Mouse (Mus musculus) mouse embryonic stem cell (cell line): ENCODE data around the gene Akap6.
"Not testable (repeated sequence)": the region's sequence is repeated elsewhere in the genome, so short reads cannot be mapped to it uniquely, and the experiment has no call there.

Source experiments
- in situ Hi-C, 2 experiments: fragments of 300-500 bp; cut with MboI; formaldehyde crosslinking; loops; 1 replicate in 1 of 2; 3 replicates in 1 of 2; pipeline ENCODE4 v1.14.3; 2019 to 2020; ENCODE audit warnings: low sequenced_read_pairs in 2 of 2, low pct_unique_long_range_greater_than_20kb in 1 of 2, mixed read lengths in 1 of 2; ENCODE audit not compliant: unreplicated experiment in 1 of 2

Gene Akap6

DNA sequence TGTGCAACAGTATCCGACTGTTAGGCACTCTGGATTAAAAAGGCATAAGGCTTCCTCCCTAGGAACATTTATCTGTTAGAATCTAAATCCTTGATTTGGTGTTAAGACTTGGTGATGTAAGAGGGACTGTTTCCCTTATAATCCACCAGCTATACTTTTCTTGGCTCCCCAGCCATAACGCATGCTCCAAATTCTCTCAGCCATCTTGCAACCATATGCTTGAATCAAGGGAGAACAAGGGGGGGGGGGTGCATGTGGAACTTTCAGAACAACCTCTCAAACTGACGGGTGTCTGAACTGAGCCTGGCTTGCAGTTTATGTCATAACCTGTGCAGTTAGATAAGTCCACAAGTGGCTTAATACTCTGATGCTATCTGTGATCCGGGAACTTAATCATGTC, 4.9 kb downstream of the Akap6 start:
- in situ Hi-C loops, result no loop called here

DNA sequence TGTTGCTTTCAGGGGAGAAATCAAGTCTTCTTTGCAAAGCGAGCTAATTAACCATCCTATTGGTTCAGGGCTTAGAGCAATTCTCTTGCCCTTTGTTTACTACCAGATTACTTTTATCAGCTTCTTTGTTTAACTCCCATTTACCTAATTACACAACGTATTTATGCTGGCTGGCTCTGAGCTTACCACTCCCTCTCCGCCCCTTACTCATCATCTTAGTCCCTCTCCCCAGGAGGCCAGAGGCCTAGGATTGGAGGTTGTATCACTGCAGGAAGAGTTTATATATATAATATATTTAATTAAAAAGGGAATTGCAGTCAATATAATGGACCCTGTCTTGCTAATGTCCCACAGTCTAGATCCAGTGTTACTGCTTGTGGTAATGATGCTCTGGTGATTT, 5.6 kb downstream of the Akap6 start:
- in situ Hi-C loops, result no loop called here

DNA sequence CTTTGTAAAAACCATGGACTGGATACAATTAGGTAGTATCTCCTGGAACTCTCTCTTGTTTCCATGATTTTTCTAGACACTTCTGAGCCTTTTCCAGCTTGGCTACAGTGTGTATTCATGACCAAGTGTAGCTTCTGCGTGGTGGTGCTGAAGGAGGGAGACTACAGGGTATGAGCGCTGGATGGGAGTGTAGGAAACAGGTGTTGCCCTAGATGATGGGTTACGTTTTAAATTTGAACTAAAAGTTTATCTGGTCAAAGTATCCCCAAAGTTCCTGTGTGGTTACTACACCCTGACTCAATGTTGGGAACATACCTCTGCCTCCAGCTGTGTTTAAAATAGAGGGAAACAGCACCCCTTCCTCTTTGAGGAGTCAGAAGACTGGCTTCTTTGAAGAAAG, 12.2 kb downstream of the Akap6 start:
- in situ Hi-C loops, result no loop called here

DNA sequence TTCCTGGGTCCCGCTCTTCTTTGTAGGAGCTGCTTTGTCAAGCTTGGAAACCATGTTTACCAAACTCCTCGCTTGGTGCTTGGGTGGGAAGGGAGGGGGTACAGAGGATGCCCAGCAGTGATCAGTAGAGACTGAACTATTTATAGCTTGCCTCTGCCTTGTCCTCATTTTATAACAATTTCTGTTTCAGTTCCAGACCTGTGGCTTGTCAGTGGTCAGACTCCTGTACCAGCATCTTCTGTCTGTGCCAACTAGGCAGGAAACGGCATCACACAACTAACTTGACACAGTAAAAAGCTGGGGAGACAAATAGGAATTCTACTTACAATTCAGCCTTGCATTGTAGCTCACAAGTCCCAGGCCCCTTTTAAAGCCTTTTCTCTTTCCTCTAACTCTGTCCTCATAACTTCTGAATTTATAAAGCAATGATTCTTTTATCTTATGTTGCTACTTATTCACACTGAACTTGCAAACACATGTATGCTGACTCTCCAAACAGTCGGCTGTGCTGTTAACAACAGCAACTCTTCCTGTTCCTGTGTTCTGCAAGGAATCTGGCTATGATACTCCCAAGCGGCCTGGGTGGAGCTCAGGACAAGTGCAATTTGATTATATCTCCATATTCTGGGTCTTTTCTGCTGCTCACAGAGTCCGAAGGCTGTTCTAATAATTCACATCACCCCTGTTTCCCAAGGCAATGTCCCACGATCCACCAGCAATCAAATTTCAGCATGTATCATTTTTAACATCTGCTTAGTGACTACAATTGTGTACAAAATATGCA, 12.9 kb downstream of the Akap6 start:
- in situ Hi-C loops, result no loop called here

DNA sequence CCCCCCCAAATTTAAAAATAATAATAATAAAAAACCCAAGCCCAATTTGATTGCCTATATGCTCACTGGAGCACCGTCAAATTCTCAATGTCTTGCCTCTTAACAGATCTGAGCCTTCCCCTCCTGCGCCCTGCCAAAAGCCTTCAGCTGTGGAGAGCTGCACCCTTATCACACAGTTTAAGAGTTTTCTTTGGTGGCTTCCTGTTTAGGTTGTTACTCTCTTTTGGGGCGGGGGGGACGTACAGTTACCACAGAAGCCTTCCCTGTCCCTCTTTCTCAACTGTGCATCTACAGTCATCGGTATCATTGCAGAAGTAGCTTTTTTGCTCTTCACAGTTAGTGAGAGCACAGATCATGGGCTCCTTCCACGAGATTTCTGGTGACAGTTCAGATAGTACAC, 19.2 kb downstream of the Akap6 start:
- in situ Hi-C loops, result no loop called here

DNA sequence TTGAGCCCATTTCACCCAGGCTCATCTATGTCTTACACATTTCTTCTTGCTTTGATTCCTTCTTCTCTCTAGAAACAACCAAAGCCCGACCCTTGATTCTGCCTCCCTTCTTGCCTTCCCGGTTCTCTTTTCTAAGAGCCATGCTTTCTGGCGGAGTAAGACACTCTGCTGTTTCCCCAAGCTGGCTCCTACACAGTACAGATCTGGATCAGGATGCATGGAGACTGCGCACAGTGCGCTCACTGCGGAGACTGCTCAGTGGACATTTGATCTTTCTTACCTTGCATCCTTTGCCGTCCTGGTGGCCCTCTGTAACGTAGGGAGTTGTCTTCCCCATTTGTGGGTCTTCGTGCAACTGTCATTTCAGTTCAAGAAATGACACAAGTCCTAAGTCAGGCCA, 20.0 kb downstream of the Akap6 start:
- in situ Hi-C loops, result no loop called here

DNA sequence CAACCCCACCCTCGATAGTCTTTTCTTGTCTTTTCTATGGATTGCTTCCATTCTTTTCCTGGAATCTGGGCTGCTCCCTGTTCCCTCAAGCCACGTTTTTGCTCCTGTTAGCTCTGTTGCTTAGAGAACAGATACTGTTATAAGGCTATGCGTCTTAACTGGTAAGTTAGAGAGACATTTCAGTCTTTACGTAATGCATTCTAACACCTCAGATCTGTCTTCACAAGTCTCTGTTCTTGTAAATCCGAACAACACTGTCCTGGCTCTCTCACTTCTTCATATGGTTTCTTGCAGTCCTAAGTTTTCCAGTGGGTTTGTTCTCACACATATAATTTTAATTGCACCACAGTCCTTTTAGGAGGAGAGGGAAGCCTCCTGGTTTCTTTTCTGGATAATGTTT, 20.5 kb downstream of the Akap6 start:
- in situ Hi-C loops, result no loop called here

DNA sequence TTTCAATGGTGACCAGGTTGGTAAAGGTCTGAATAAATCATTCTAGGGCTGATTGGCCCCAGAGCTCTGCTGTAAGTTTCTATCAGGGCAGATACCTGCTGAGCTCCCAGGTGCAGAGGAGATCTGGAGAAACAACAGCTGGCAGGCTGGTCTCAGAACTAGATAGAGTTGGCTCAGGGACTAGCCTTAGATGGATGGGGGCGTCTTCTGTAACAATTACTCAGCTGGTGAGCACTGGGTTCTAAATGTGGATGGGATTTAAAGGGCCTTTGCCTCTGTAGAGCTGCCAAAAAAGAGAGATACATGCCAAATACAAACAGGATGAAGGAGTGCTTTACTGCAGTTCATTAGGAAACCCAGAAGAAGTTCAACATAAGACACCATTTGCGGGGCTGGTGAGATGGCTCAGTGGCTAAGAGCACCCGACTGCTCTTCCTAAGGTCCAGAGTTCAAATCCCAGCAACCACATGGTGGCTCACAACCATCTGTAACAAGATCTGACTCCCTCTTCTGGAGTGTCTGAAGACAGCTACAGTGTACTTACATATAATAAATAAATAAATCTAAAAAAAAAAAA, 24.9 kb downstream of the Akap6 start:
- in situ Hi-C loops, result not testable (repeated sequence)

DNA sequence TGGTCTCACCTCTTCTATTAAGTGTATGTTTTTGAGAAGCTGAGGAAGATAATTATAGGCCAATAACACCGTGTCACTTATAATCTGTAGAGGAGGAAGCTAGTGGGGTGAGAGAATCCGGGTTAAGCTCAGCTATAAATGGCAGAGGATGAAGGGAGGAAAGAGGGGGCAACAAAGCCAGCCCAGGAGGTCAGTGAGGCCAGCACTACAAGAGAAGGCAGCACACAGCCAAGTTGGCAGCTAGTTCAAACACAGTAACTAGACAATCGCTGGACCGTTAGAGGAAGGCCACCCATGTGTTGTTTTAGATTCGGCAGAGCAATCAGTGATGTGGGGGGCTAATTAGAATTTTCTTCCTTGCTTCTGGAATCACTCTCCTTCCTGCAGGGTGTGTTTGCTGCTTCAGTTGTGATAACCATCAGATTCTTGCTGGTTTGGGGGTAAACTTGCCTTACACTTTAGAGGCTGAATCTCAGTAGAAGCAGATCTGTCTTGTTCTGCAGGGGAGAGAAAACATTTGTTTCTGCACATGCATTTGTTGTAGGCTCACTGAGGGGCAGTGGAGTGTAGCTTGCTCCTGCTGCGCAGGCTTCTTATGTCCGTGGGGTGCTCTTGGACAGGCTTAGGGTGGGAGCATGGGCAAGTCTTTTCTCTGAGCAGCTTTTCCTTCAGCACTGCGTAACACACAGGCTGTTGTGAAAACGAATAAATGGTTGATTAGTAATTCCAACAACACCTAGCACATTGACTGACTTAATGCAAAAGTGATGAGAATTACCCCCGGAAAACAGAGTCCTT, 27.4 kb downstream of the Akap6 start:
- in situ Hi-C loops, result no loop called here

DNA sequence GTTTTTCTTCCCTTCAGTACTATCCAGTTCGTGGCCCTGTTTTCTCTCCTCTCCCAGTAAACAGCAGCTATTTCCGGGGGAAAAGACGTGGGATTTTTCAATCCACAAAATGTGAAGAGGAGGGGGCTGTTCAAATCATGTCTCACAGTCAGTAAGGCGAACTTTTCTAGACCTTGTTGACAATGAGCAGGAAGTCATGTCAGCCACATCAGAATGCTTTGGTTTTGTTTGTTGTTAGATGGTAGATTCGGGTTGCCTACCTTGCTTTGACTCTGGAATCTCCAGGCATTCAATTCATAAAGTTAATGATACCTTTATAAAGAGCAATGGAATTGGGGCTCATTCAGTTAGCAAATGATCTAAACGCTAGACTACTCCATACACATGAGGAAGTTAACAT, 30.2 kb downstream of the Akap6 start:
- in situ Hi-C loops, result no loop called here

DNA sequence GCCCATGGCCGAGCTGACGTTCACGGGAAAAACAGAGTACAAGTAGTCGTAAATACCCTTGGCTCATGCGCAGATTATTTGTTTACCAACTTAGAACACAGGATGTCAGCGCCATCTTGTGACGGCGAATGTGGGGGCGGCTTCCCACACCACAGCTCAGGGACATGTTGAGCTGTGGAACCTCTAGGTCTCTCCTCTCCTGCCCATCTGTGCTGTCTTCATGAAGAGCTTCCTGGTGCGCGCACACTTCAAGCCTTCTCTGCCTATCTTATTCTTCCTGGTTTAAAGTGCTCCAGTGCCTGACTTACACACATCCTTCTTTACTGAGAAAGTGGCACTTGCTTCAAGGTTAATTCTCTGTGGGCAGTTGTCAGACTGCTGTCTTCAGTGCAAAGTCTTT, 36.0 kb downstream of the Akap6 start:
- in situ Hi-C loops, result not testable (repeated sequence)

DNA sequence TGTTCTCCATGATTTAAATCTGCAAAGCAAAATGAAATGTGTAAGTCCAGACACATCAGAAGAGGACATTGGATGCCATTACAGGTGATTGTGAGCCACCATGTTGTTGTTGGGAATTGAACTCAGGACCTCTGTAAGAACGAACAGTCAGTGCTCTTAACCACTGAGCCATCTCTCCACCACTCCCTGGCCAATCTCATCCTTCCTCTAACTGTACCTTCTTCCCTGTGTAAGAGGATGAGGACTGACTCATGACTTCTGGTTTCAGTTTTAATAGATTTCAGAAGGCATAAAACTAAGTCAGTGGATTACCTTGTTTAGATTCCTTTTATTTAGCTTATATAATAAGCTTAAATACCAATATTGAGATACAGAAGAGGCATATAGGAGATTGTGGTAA, 38.0 kb downstream of the Akap6 start:
- in situ Hi-C loops, result no loop called here

DNA sequence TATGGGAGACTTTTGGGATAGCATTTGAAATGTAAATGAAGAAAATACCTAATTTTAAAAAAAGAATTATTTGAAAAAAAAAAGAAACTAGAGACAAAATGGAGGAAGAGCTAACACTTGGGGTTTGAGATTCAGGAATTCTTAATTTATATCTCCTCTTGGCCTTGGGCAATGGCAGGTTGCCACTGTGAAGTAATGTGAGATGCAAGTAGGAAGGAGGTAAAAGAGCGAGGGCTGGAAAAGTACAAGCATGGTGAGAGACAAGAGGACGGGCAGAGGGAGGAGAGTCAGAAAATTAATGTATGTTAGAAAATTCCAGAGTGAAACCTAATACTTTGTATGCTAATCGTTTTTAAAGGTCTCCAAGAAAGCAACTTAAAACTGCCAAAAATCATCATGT, 40.1 kb downstream of the Akap6 start:
- in situ Hi-C loops, result no loop called here

DNA sequence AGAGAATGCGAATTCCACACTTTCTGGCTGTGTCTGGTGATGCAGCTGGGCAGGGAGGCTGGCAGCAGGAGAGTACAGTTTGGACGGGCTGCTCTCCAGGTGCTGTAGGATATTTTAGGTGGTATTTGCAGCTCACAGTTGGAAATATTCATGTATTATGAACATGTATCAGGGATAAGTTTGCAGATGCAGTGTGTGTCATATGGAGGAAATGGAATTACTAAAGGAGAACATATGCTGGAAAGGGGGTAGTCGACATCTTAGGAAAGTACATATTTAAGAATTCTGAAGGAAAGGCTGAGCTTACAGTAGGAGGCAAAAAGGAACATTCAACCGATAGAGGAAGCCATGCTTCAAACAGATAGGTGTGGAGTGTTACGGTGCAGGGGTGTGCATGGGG, 42.6 kb downstream of the Akap6 start:
- in situ Hi-C loops, result no loop called here

DNA sequence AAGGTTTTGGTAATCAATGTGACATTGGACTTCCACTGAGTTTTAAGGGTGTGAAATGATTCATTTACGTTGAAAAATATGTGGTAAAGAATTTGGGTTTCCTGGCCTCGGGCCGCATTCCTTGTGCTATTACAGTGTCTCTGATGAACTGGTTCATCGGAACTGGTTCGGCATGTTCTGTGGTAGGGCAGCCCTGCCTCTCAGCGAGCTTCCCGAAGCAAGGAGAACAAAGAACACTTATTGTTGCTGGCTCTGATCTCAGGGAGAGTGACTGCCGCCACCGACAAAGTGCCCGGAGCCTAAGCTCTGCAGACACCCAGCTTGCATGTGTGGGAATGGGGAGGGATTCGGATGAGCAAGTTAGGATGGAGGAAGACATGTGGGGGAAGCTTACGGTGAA, 50.8 kb downstream of the Akap6 start:
- in situ Hi-C loops, result no loop called here

DNA sequence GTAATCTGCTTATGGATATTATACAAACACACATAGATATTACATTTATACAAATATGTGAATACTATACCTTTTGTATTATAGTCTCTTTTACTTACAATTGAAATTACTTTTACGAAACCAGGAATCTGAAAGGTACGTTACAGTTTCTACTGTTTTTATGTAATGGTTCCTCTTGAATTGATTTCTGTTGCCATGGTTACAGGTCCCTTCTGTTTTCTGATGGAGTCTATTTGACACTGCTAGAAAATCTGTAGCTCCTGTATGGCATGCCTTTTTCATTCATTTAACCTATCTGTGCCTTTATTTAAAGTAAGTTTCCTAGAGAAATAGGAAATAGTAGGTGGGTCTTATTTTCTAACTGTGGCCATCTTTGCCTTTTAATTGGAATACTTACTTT, 56.5 kb downstream of the Akap6 start:
- in situ Hi-C loops, result no loop called here

DNA sequence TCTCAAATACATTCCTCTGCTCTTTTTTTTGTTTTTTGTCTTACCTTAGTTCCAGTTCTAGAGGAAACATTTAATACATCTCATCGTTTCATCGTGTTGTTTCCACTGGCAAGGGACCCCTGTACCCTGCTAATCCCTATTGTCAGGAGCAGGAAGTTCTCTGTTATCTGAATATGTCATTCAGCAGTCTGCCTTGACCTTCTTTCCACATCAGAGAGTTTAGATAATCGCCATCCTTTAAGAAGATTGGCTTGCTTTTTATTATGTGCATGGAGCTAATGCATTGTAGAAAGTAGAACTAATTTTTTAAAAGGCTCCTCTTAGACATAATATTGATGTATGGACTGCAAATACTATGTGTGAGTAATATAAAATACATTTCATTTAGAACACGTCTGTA, 58.7 kb downstream of the Akap6 start:
- in situ Hi-C loops, result no loop called here

DNA sequence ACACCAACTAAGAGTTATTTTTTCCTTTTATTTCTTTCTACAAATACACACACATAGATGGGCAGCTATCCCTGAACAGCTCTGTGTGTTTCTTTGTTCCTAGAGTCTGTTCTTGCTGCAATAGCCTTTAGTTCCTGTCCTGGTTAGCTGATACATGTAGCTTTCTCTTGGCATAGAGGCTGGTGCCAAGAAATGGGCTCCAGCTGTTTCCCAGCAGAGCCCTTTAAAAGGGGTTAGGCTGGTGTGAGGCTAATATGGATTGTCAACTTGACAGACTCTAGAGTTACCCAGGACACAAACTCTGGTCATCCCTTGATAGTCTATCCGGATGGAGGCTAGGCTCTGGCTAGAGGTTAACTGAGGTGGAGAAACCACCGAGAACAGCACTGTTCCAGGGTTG, 64.9 kb downstream of the Akap6 start:
- in situ Hi-C loops, result no loop called here

DNA sequence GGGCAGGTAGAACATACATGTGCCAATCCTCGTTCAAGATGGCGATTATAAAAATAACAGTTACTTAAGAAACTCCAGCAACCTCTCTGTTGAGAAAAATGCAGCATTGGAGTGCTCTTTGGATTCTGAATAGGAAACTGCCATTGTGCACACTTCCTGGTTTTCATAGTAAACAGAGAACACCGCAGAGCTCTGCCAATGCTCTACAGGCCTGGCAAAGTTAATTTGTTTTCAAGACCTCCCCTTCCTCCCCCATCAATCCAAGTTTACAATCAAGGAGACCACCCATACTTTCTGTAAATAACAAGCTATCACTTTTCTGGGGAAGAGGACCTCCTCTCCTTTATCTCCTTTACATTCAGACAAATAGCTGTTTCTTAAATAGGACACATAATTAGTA, 65.6 kb downstream of the Akap6 start:
- in situ Hi-C loops, result no loop called here

DNA sequence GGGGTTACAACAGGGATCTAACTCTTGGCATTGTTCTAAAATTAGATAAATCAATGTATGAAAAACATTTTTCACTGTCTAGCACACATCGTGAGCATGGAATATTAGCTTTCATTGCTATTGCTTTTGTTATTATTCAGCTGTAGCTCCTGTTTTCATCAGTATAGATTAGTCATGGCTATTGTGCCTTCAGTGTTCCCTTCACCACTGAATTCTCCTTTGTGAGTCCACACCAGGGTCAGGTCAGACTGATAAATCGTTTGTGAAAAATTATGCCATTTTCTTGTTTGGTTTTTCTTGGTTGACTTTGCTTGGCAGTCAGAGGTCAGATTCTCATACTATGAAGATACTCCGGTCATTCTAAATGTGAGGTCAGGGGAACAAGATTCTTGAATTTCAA, 70.4 kb downstream of the Akap6 start:
- in situ Hi-C loops, result no loop called here
